Mouse (Mus musculus): Measurements from ENCODE around the gene Olfr385. TPM values are rescaled to one million over a fixed set of nuclear protein-coding genes. Genes with fewer than 3 reads are reported as not detected.
"Not testable (repeated sequence)": the region's sequence is repeated elsewhere in the genome, so short reads cannot be mapped to it uniquely, and the experiment has no call there.

The Olfr385 gene
- total RNA-seq (2014; fragmentation: Nextera tagmentation) (not detected in 2 replicates), total RNA-seq (2017) (not detected in 2 replicates)

DNA sequence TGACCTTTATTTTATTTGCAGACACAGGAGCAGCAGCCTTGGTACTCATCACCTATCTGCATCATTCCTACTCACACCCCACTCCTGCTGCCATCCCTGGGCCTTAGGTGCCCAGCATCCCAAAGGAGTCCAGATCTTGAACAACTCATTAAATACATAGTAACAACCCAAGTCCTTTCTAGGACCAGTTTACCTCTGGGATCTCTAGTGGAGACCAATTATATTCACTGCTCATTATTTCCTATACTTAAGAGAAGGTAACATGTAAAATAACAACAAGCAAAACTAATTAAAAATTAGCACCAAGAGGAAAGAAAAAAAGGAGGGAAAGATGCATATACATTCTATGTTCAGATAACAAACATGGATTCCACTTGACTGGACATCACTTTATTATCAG is at the start of gene Olfr385:
Gene Olfr385 (minus strand): TSS at position 101 of the 400 bp plus-strand sequence.
- ATAC-seq (replicated peaks; ENCODE audit: poor library complexity, severe bottlenecking) = no peak

DNA sequence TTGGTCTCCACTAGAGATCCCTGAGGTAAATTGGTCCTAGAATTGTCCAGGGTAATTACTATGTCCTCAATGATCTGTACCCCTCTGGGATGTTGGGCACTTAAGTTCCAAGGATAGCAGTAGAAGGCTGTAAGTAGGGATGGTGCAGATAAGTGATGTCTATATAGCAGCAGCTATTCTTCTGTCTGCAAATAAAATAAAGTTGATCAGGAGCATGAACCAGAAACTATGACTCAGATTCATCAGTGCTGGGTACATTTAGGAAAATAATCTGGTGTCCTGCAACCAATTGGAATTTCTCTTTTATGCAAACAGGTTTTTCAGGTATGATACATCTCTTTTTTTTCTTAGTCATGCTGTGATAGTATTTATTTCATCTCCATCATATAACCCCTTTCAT is 5.5 kb upstream of the Olfr385 start, which contains the start of gene Olfr384:
Gene Olfr384 (plus strand): TSS at position 301 of the 400 bp plus-strand sequence.
- no peak for ATAC-seq (replicated peaks; ENCODE audit: poor library complexity, severe bottlenecking)

DNA sequence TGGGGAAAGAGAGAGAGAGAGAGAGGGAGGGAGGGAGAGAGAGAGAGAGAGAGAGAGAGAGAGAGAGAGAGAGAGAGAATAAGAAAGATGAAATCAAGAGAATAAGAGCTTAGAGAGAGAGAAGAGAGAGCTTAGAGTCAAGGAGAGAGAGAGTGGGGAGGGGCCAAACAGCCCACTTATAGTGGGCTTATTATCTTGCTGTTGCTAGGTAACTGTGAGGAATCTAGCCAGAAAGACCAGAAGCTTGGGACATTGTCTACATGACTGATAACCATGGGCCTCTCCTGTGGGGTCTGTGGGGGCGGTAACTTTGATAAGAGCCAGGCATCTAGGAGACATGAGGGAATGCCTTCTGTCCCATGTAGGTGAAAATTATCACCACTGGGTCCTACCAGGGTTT is 9.6 kb downstream of the Olfr385 start:
- not testable (repeated sequence) for ATAC-seq (replicated peaks; ENCODE audit: poor library complexity, severe bottlenecking)

DNA sequence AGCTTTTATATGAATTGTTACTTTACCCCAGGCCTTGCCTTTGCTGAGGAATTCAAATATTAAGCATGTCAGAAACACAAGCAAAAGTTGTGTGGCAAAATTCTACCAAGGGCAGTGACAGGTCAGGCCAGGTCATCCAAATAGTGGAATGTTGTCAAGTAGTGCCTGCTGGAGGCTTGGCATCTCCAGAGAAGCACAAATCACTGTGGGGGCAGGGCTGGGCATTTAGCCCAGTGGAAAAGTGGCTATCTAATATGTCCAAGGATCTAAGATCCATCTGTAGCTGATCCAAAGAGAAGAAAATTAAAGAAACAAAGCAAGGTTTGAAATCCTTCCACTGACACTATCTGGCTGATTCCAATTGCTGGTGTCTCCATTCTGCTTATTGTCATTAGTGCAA is 12.9 kb downstream of the Olfr385 start:
- no peak for ATAC-seq (replicated peaks; ENCODE audit: poor library complexity, severe bottlenecking)

Other genes starting within 250 kb of the Olfr385 start
- gene Olfr20, start 242.2 kb downstream of the Olfr385 start, total RNA-seq (2014; fragmentation: Nextera tagmentation) = not detected in 2 replicates
- not detected in 2 replicates for gene Olfr20, start 242.2 kb downstream of the Olfr385 start, total RNA-seq (2017)
- not detected in 2 replicates for gene Olfr376, start 221.8 kb downstream of the Olfr385 start, total RNA-seq (2014; fragmentation: Nextera tagmentation)
- not detected in 2 replicates for gene Olfr376, start 221.8 kb downstream of the Olfr385 start, total RNA-seq (2017)
- not detected in 2 replicates for gene Olfr1, start 193.4 kb downstream of the Olfr385 start, total RNA-seq (2014; fragmentation: Nextera tagmentation)
- gene Olfr1, start 193.4 kb downstream of the Olfr385 start, total RNA-seq (2017) = not detected in 2 replicates
- not detected in 2 replicates for gene Olfr378, start 164.5 kb downstream of the Olfr385 start, total RNA-seq (2014; fragmentation: Nextera tagmentation)
- not detected in 2 replicates for gene Olfr378, start 164.5 kb downstream of the Olfr385 start, total RNA-seq (2017)
- not detected in 2 replicates for gene Olfr380, start 135.5 kb downstream of the Olfr385 start, total RNA-seq (2014; fragmentation: Nextera tagmentation)
- not detected in 2 replicates for gene Olfr380, start 135.5 kb downstream of the Olfr385 start, total RNA-seq (2017)
- gene Olfr381, start 101.4 kb downstream of the Olfr385 start, total RNA-seq (2014; fragmentation: Nextera tagmentation) = not detected in 2 replicates
- not detected in 2 replicates for gene Olfr381, start 101.4 kb downstream of the Olfr385 start, total RNA-seq (2017)
- not detected in 2 replicates for gene Olfr382, start 75.8 kb downstream of the Olfr385 start, total RNA-seq (2014; fragmentation: Nextera tagmentation)
- not detected in 2 replicates for gene Olfr382, start 75.8 kb downstream of the Olfr385 start, total RNA-seq (2017)
- gene Olfr384, start 5.6 kb upstream of the Olfr385 start, total RNA-seq (2014; fragmentation: Nextera tagmentation) = not detected in 2 replicates
- gene Olfr384, start 5.6 kb upstream of the Olfr385 start, total RNA-seq (2017) = not detected in 2 replicates
- gene Zfp735, start 95.8 kb upstream of the Olfr385 start, total RNA-seq (2014; fragmentation: Nextera tagmentation) = not detected in 2 replicates
- gene Zfp735, start 95.8 kb upstream of the Olfr385 start, total RNA-seq (2017) = not detected in 2 replicates
- gene Olfr389, start 187.7 kb upstream of the Olfr385 start, total RNA-seq (2014; fragmentation: Nextera tagmentation) = not detected in 2 replicates
- gene Olfr389, start 187.7 kb upstream of the Olfr385 start, total RNA-seq (2017) = not detected in 2 replicates
- gene Olfr390, start 190.0 kb upstream of the Olfr385 start, total RNA-seq (2014; fragmentation: Nextera tagmentation) = not detected in 2 replicates
- not detected in 2 replicates for gene Olfr390, start 190.0 kb upstream of the Olfr385 start, total RNA-seq (2017)
- not detected in 2 replicates for gene Olfr391-ps, start 210.0 kb upstream of the Olfr385 start, total RNA-seq (2014; fragmentation: Nextera tagmentation)
- gene Olfr391-ps, start 210.0 kb upstream of the Olfr385 start, total RNA-seq (2017) = not detected in 2 replicates
- not detected in 2 replicates for gene Olfr392, start 224.0 kb upstream of the Olfr385 start, total RNA-seq (2014; fragmentation: Nextera tagmentation)
- not detected in 2 replicates for gene Olfr392, start 224.0 kb upstream of the Olfr385 start, total RNA-seq (2017)